Mouse (Mus musculus): Measurements from ENCODE around the gene Gm49486.

Gm49486 gene

GRCm38 (mm10) chr15:79271124-79271746 lies 42.0 kb downstream of the Gm49486 start:
- DNase-seq = no peak

DNA sequence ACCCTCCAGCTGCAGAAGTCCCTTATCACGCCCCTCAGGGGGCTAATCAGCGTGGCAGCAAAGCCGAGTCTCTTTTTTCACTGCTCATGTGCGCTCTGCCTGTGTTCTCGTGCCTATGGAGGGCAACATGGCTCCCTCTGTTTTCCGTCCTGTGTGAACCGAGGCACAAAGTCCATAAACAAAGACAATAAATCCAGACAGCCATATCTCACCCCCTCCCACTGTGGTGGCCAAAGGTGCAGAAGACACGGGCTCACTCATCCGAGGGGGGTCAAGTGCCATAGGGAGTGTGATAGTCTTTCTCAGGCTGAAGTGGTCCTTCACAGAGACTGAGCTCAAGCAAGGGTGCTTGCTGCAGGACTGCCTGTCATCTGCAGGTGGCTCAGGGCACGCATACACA lies 43.8 kb downstream of the Gm49486 start:
- DNase-seq = no peak

GRCm38 (mm10) chr15:79277728-79278127 lies 48.5 kb downstream of the Gm49486 start:
- DNase-seq = no peak

DNA sequence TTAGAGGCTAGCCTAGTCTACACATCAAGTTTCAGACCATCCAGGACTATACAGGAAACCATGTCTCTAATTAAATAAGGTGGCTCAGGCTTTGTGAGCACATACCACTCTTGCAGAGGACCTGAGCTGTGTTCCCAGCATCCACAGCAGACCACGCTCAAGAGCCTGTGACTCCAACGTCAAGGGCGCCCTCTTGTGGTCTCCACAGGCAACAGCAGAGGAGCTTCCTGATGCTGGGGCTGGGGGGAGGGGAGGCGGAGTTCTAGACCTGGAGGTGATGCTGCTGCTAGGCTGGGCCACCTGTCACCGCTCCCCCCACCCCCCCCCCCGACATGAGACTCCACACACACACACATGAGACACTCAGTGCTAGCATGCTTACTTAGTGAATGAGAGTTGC lies 51.0 kb downstream of the Gm49486 start:
- DNase-seq = no peak

DNA sequence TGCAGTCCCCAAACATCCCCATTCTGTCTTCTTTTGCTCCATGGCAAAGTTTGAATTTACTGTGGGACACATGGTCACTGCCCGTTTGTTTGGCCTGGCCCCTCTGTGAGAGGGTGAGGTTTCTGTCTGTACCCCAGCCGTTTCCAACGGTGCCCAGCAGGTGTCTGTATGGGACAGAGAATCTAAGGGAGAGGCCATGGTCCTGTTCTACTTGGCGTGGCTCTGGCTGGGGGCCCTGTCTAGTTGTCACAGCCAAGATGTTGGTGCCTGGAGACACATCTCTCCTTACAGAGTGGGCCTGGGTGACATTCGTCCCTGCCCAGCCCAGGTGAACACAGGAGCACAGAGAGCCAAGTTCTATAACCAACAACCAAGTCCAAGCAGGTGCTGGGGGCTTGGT lies 51.7 kb downstream of the Gm49486 start:
- DNase-seq = no peak

DNA sequence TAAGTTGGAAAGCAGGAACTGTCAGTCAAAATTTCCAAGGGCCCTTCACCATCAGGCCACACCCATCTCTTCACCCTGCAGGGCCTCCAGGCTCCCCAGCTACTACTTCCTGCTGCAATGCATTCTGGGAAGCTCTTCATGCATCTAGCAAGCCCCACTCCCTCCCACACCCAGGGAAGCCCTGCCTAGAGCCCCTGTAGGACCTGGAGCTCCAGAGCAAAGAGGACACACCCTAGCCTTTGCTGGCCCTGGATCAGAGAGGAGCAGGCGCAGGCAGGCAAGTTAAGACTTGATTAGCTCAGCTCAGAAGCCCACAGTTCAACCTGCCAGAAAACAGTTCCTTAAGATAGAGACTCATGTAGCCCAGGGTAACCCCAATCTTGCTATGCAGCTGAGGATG lies 52.2 kb downstream of the Gm49486 start:
- no peak for DNase-seq

GRCm38 (mm10) chr15:79282434-79282833 lies 53.2 kb downstream of the Gm49486 start:
- DNase-seq = no peak

DNA sequence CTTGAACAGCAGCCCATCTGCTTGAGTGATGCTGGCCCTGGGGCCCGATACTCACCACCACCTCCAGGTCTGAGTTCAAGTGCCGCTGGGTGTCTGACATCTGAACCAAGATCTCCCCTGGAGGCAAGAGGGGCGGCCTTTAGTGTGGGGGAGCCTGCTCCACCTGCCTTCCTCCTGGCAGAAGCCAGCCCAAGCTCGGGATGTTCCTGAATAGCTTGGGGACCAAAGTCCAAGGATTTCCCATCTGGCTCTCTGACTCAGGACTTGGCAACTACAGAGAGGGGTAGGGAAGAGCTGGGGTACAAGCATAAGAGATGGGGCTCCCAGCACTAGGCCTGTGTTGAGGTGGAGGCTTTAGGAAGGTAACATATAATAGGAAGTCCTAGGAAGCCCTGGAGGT lies 54.2 kb downstream of the Gm49486 start:
- no peak for DNase-seq

GRCm38 (mm10) chr15:79285399-79285798 lies 56.2 kb downstream of the Gm49486 start, which contains the start of gene Baiap2l2:
Gene Baiap2l2 (minus strand): TSS chr15:79285537.
- DNase-seq = no peak

- no peak for DNase-seq
Measured at GRCm38 (mm10) chr15:79286141-79286540, 57.0 kb downstream of the Gm49486 start.

DNA sequence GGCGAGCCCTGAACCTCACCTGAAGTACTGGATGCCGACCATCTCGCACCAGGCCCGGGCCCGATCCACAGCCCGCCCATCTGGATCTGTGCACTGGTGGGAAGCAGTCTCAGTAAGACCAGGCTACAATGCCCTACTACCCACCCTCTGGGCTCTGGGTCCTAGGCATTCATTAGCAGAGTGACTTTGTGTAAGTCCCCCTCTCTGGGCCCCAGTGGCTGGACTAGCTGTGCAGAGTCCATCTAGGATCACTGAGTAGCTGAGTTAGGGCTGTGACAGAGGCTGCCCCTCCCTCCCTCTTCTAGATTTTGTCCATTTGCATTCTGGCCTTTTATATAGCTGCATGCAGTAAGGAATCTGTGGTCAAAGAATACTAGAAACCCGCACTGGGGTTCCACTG lies 57.9 kb downstream of the Gm49486 start:
- DNase-seq = no peak

DNA sequence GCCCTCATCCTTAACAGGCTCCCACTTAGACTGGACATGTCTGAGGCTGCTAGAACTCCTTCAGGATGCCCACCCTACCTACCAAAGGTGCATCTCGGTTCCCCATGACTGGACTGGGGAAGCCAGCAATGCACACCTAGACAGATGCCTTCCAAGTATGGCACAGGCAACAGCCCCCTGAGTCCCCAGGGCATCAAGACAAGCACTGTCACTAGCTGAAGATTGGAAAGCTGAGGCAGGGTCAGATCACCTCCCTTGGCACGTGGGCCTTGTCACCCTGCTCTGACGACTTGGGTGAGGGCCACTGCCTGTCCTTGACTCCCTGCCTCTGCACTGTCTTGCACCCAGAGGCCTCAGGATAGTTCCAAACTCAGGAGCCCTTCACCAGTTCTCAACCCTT lies 59.2 kb downstream of the Gm49486 start:
- no peak for DNase-seq

- no peak for DNase-seq
Measured at GRCm38 (mm10) chr15:79289441-79289840, 60.2 kb downstream of the Gm49486 start.

GRCm38 (mm10) chr15:79290340-79290739 lies 61.1 kb downstream of the Gm49486 start:
- no peak for DNase-seq

DNA sequence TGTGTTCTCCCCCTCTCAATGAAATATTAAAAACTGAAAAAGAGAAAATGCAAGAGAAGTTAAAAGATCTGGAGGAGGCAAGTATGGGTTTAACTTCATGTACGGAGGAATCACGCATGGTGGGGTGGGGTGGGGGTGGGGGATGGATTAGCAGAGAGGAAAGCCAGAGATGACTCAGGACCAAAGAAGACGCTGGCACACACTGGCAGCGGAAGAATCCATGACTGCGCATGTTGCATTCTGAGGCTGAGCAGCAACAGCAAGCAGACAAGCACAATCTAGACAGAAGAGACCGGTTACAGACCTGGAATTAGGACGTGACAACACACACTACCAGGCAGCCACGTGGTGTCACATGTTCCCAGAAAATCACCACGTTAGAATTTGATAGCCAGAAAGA lies 63.6 kb downstream of the Gm49486 start:
- DNase-seq = no peak

DNA sequence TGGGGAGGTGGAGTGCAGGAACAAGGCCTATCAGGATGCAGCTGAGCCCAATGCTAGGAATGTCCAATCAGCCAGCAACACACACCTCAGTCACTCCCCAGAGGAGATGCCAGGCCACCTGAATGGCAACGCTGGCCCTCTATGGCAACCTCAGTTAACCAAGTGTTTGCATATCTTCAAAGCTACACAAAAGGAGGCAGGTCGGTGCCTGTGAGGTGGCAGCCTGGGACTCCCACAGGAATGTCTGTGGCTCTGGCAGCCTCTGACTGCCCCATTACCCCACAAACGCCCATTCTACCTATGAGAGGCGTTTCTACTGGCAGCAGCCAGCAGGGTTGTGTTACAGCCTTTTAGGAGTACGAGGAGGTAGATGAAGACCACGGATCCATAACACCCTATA lies 69.4 kb downstream of the Gm49486 start:
- no peak for DNase-seq

GRCm38 (mm10) chr15:79299563-79300155 lies 70.5 kb downstream of the Gm49486 start:
- no peak for DNase-seq

- no peak for DNase-seq
Measured at GRCm38 (mm10) chr15:79303725-79304124, 74.5 kb downstream of the Gm49486 start.

- DNase-seq = no peak
Measured at GRCm38 (mm10) chr15:79304832-79305231, 75.6 kb downstream of the Gm49486 start.

DNA sequence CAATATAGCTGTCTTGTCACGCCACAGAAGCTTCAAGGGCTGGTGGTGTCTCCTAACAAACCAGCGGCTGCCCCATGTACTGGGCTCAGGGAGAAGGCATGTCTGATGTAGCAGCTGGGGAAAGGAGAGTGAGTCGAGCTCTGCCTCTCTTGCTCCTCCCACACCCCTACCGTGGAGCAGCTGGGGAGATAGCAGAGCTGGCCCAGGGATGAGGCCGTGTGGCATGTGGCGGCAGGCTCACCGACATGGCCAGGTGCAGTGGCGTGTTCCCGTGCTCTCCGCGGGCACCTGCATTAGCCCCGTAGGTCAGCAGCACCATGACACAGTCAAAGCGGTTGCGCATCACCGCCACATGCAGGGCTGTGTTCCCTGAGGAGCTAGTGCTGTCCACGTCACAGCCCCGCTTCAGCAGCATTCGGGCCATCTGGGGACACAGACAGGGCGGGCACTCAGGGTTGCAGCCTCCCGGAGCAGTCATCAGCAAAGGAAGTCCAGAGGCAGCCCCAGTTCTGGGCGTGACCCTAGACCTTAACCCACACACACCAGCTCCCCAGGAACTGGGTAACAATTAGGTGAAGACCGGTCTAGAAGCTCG lies 76.9 kb downstream of the Gm49486 start:
- no peak for DNase-seq

Data from cerebellum, adult 8-10 months (tissue).